Mouse (Mus musculus): Measurements from ENCODE around the gene Gm614. TPM values are rescaled to one million over a fixed set of nuclear protein-coding genes. Genes with fewer than 3 reads are reported as not detected.

Gene Gm614
- total RNA-seq, 2 experiments from 2014 or later: not detected

GRCm38 (mm10) chrX:101256603-101257002 lies 7.2 kb downstream of the Gm614 start:
- peak in 1 of 2 experiments; percentile 37 for DNase-seq

GRCm38 (mm10) chrX:101254740-101255139 lies 9.1 kb downstream of the Gm614 start:
- DNase-seq: no peak

- DNase-seq: peak; percentile 88 to 90
These were observed 9.7 kb downstream of the Gm614 start, which contains the start of gene Foxo4 for GRCm38 (mm10) chrX:101253952-101254729. Foxo4 (plus strand) TSS chrX:101254528.

GRCm38 (mm10) chrX:101245011-101245410 lies 18.8 kb downstream of the Gm614 start:
- no peak for DNase-seq

- no peak for DNase-seq
These were observed 41.0 kb downstream of the Gm614 start for GRCm38 (mm10) chrX:101222796-101223162.

- peak; percentile 80 to 83 for DNase-seq
These were observed 41.7 kb downstream of the Gm614 start, which contains the start of gene Snx12 for GRCm38 (mm10) chrX:101221834-101222795. Snx12 (minus strand) TSS chrX:101222563.

Other genes starting within 250 kb of the Gm614 start
- gene Tex11, start 204.3 kb downstream of the Gm614 start, total RNA-seq (2021): under 1 TPM in 1 of 2 experiments, not detected in 1; 0.13 TPM
- gene Slc7a3, start 178.0 kb downstream of the Gm614 start, total RNA-seq (2021): under 1 TPM; 0.40 to 0.79 TPM
- 10 to 100 TPM; 49.9 to 52.0 TPM for gene Snx12, start 41.4 kb downstream of the Gm614 start, total RNA-seq (2021)
- gene Foxo4, start 9.5 kb downstream of the Gm614 start, total RNA-seq (2021): 10 to 100 TPM; 28.1 to 35.2 TPM
- gene Il2rg, start 4.3 kb upstream of the Gm614 start, total RNA-seq (2021): 10 to 100 TPM in 1 of 2 experiments, 1 to 10 TPM in 1; 5.7 to 10.2 TPM
- not detected for gene Gm20489, start 5.0 kb upstream of the Gm614 start, total RNA-seq (2021)
- gene Med12, start 10.0 kb upstream of the Gm614 start, total RNA-seq (2021): 10 to 100 TPM; 32.2 to 35.1 TPM
- 10 to 100 TPM; 18.5 to 28.4 TPM for gene Nlgn3, start 35.2 kb upstream of the Gm614 start, total RNA-seq (2021)
- under 1 TPM in 1 of 2 experiments, not detected in 1; 0.20 TPM for gene Gjb1, start 112.4 kb upstream of the Gm614 start, total RNA-seq (2021)
- 10 to 100 TPM; 65.0 to 66.3 TPM for gene Zmym3, start 156.9 kb upstream of the Gm614 start, total RNA-seq (2021)
- gene Nono, start 165.3 kb upstream of the Gm614 start, total RNA-seq (2021): 100 to 1,000 TPM; 185 to 193 TPM
- under 1 TPM; 0.63 to 0.66 TPM for gene Itgb1bp2, start 185.1 kb upstream of the Gm614 start, total RNA-seq (2021)

Measured in adrenal gland, postnatal 36 days (tissue).